Mouse (Mus musculus): ENCODE results near the gene Add3. TPM values are rescaled to one million over a fixed set of nuclear protein-coding genes. Genes with fewer than 3 reads are reported as not detected.
A peak's percentile ranks its signal among the peaks of the same experiment; 100 is the strongest.

Gene Add3
- total RNA-seq, 2 experiments from 2014 or later, result 21.4 to 37.2 TPM

DNA sequence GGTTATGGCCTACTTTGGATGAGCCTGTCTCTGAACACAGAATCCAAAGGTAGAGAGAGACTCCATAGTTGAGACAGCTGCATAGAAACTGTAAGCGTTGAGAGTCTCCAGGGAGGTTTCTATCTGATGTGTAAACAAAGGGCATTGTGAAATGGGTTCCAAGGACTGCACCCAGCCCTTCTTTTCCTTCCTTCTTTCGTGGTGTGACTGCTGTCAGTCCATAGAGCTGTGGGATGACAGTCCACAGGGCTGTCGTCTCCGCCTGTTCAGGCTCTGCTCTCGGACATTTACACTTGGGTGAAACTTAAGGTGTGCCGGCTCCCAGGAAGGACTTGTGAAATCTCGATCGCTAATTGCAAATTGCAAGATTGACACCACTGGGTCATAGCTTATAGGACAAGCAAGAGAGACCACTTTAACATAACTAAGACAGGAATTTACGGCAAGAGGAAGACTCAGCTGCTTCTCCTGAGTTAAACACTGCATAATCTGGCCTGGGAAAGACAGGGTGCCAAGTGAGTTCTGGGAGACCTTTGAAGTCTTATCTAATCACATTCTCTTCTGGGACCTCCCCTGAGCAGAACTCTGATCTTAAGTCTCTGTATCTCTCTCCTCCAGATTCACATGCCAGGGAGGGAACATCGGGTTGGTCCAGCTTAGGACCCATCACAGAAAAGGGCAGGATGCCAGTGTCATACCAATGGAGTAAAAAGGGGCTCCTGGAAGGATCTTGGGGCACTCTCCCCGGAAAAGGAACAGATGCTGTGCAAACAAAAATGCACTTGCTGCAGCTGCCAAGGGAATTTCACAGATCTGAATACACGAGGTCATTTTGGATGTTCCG is 11.5 kb upstream of the Add3 start:
- ATAC-seq (replicated peaks; ENCODE audit: low FRiP score, low TSS enrichment, poor library complexity, severe bottlenecking), result peak; percentile 45; the same call in 1 of the 2 replicates

- ATAC-seq (replicated peaks; ENCODE audit: low FRiP score, low TSS enrichment, poor library complexity, severe bottlenecking), result no peak
Measured at GRCm38 (mm10) chr19:53130399-53131175, 9.7 kb upstream of the Add3 start.

- ATAC-seq (replicated peaks; ENCODE audit: low FRiP score, low TSS enrichment, poor library complexity, severe bottlenecking), result no peak
Measured at GRCm38 (mm10) chr19:53132471-53132870, 7.8 kb upstream of the Add3 start.

GRCm38 (mm10) chr19:53136336-53137090 is 3.7 kb upstream of the Add3 start:
- no peak for ATAC-seq (replicated peaks; ENCODE audit: low FRiP score, low TSS enrichment, poor library complexity, severe bottlenecking)

- ATAC-seq (replicated peaks; ENCODE audit: low FRiP score, low TSS enrichment, poor library complexity, severe bottlenecking), result no peak
Measured at GRCm38 (mm10) chr19:53137116-53137670, 3.0 kb upstream of the Add3 start.

GRCm38 (mm10) chr19:53140804-53141250 is 584 bp downstream of the Add3 start:
- ATAC-seq (replicated peaks; ENCODE audit: low FRiP score, low TSS enrichment, poor library complexity, severe bottlenecking), result no peak

DNA sequence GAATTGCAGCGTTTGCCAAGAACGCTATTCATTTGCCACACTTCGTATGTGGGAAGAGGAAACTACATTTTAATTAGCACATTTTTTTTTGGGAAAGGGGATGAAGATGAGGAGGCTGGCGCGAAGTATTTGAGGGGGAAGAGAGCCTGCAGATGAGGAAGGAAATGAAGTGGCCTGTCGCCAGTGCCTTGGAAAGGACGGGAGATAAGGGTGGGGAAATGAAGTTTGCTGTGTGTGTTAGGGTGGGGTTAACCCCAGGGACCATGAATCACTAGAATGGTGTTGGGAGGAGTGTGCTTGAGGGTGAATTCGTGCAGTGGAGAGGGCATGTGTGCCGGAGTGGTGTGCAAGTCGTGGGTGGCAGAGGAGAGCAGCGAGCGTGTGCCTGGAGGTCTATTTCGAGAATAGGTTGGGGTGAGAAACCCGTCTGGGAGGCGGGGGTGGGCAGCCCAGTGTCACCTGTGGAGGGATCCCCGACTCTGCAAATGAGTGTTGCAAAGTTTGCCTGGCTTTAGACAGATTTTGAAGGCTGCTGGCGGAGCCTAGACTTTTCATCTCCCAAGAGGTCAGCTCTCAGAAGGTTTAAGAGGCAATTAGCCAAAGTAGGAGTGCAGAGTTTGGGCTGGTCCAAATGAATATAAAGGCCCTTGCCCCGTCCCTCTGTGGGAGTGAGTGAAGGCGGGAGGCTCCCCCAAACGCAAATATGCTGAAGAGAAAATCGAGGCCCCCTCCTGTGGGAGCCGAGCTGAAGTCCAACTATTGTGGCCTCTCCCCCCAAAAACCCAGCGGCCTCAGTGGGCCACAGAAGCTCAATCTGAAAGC is 1.2 kb downstream of the Add3 start:
- ATAC-seq (replicated peaks; ENCODE audit: low FRiP score, low TSS enrichment, poor library complexity, severe bottlenecking), result peak; percentile 27

- peak; percentile 93 for ATAC-seq (replicated peaks; ENCODE audit: low FRiP score, low TSS enrichment, poor library complexity, severe bottlenecking)
Measured at GRCm38 (mm10) chr19:53142190-53143107, 2.2 kb downstream of the Add3 start.

- ATAC-seq (replicated peaks; ENCODE audit: low FRiP score, low TSS enrichment, poor library complexity, severe bottlenecking), result no peak
Measured at GRCm38 (mm10) chr19:53143108-53143971, 3.1 kb downstream of the Add3 start.

- ATAC-seq (replicated peaks; ENCODE audit: low FRiP score, low TSS enrichment, poor library complexity, severe bottlenecking), result no peak
Measured at GRCm38 (mm10) chr19:53145075-53145474, 4.8 kb downstream of the Add3 start.

DNA sequence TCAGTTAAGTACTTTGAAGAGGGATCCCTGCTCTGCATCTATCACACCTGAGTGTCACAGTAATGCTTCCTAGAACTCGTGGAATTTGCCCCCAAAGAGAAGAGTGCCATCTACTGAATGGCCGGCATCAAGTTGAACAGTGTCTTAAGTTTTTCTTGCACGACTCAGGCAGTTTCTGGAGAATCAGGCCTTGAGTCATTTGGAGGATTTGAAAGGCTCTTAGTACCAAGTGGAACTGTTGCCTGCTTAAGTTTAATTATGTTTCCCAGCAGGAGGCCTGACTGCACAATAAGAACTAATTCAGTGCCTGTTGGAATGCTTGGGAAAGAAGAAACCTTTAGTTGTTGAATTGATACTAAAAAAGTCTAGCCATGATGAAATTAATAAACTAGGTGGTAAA is 9.1 kb downstream of the Add3 start:
- no peak for ATAC-seq (replicated peaks; ENCODE audit: low FRiP score, low TSS enrichment, poor library complexity, severe bottlenecking)

- no peak for ATAC-seq (replicated peaks; ENCODE audit: low FRiP score, low TSS enrichment, poor library complexity, severe bottlenecking)
Measured at GRCm38 (mm10) chr19:53152451-53152850, 12.2 kb downstream of the Add3 start.

DNA sequence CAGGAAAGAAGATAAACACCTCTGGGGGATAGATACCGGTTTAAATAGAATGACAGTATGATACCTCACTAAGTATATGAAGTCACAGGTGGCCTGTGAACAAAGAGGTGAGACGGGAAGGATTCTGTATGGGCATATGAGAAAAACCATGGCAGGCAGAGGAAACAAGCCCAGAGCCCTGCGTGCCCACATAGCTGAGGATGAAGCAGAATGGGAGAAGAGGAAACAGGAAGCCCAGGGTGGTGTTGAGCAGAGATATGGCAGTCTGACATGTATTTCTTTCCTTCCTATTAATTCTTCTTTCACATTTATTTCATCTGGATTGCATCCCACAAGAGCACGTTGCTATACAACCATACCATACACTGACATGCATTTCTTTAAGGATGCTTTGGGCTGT is 12.9 kb downstream of the Add3 start:
- ATAC-seq (replicated peaks; ENCODE audit: low FRiP score, low TSS enrichment, poor library complexity, severe bottlenecking), result no peak

DNA sequence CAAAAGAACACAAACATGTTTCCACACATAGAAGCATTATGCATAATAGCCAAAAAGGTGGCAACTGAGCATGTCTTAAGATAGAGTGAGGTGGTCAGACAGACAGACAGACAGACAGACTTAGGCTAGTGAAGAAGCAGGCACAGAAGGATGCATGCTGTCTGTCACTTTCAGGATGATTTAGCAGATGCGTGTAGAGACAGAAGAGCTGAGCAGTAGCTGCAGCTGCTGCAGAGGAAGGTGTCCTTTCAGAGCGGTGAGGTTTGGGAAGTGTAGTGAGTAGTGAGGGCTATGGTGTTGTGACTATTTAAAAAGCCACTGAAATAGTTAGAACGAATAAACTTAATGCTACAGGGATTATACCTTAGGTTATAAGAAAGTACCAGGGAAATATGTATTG is 13.9 kb downstream of the Add3 start:
- ATAC-seq (replicated peaks; ENCODE audit: low FRiP score, low TSS enrichment, poor library complexity, severe bottlenecking), result no peak

- ATAC-seq (replicated peaks; ENCODE audit: low FRiP score, low TSS enrichment, poor library complexity, severe bottlenecking), result no peak
Measured at GRCm38 (mm10) chr19:53156361-53156760, 16.1 kb downstream of the Add3 start.

GRCm38 (mm10) chr19:53157176-53157575 is 16.9 kb downstream of the Add3 start:
- no peak for ATAC-seq (replicated peaks; ENCODE audit: low FRiP score, low TSS enrichment, poor library complexity, severe bottlenecking)

DNA sequence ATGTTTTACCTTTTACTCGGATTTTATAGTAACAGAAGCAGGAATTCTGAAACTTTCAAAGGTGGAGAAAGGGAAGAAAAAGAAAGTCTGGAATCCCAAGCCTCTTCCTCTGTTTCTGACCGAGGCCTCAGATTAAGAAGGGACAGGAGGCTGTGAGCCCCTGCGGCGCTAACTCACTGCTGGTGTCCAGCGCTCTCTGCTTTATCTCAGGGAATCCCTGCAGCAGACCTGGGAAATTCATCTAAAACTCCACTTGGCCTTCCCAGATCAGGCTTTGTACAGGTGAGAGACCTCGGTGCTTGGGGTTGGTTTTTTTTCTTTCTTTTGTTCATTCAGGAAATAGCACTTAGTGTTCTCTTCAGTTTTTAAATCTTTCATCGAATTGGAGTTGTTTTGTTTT is 19.1 kb downstream of the Add3 start:
- ATAC-seq (replicated peaks; ENCODE audit: low FRiP score, low TSS enrichment, poor library complexity, severe bottlenecking), result no peak

Data from megakaryocyte-erythroid progenitor cell, adult 5-6 weeks (primary cell).